Mouse (Mus musculus) adrenal gland, postnatal 36 days (tissue): Measurements from ENCODE around the gene Cdpf1. TPM values are rescaled to one million over a fixed set of nuclear protein-coding genes. Genes with fewer than 3 reads are reported as not detected.

Experiments used
- DNase-seq, 2 experiments: peaks; one replicate each; pipeline ENCODE4 v3.0.0; 2021; ENCODE audit warnings: mixed read lengths in 1 of 2
- total RNA-seq, 2 experiments: library from RNA; stranded (reverse); gene quantifications; 2 replicates each; pipeline ENCODE4 v1.2.3; 2021

Cdpf1 gene
- total RNA-seq, 2 experiments from 2014 or later = 15.3 to 27.0 TPM

- no peak for DNase-seq
Measured at GRCm38 (mm10) chr15:85765022-85765421, 46.5 kb downstream of the Cdpf1 start.

- DNase-seq = no peak
Measured at GRCm38 (mm10) chr15:85762761-85763160, 48.7 kb downstream of the Cdpf1 start.

GRCm38 (mm10) chr15:85757768-85758167 lies 53.7 kb downstream of the Cdpf1 start:
- no peak for DNase-seq

Other genes starting within 250 kb of the Cdpf1 start
- gene Wnt7b, start 229.2 kb downstream of the Cdpf1 start, total RNA-seq = under 1 TPM; 0.49 to 0.96 TPM
- gene Ppara, start 76.7 kb downstream of the Cdpf1 start, total RNA-seq = 10 to 100 TPM; 23.9 to 38.5 TPM
- under 1 TPM; 0.20 to 0.26 TPM for gene Pkdrej, start 10.0 kb upstream of the Cdpf1 start, total RNA-seq
- gene Ttc38, start 20.6 kb upstream of the Cdpf1 start, total RNA-seq = 10 to 100 TPM; 17.0 to 21.4 TPM
- gene Gtse1, start 48.0 kb upstream of the Cdpf1 start, total RNA-seq = 1 to 10 TPM; 1.1 to 1.6 TPM
- 10 to 100 TPM; 22.7 to 24.2 TPM for gene Trmu, start 67.6 kb upstream of the Cdpf1 start, total RNA-seq
- gene Celsr1, start 222.1 kb upstream of the Cdpf1 start, total RNA-seq = 1 to 10 TPM; 5.1 to 6.3 TPM
- gene Gramd4, start 246.0 kb upstream of the Cdpf1 start, total RNA-seq = 10 to 100 TPM; 13.9 to 18.7 TPM